Mouse (Mus musculus) megakaryocyte, embryonic 14.5 days (primary cell): ENCODE measurements around the gene Dpp6.

Source experiments
- FLI1 ChIP-seq: IDR thresholded peaks from 2 replicates; pipeline ENCODE4 v1.6.1; 2012; ENCODE audit warnings: low read length, inconsistent platforms, mixed read lengths
- GATA1 ChIP-seq: IDR thresholded peaks from 3 replicates; pipeline ENCODE4 v1.6.1; 2012; ENCODE audit warnings: mixed read lengths, low read length, inconsistent platforms, borderline replicate concordance

DNA sequence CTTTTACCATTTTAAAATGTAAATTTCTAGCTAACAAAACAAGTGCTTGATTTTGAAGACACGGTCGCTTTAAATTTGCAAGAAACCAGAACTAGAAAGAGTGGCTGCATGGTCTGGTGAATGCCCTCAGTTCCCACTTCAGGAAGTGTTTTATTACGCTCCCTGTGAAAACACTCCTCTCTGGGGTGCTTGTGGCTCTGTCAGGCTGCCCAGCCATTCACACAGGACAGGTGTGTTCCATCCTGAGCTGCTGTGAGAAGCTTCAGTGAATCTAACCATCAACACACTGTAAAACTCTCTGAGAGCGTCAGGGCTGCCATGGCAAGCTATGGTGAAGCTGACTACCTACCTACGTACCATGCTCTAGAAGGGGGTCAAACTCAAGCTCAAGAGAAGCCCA lies 841.2 kb downstream of the Dpp6 start:
- TF ChIP-seq GATA1 (no peak), FLI1 (no peak)
